Mouse (Mus musculus): ENCODE data around the gene Aaed1.
"Not testable (repeated sequence)": the region's sequence is repeated elsewhere in the genome, so short reads cannot be mapped to it uniquely, and the experiment has no call there.

Gene Aaed1

GRCm38 (mm10) chr13:64306078-64306477, 6.4 kb downstream of the Aaed1 start:
- no peak for DNase-seq

GRCm38 (mm10) chr13:64299069-64299468, 13.4 kb downstream of the Aaed1 start:
- DNase-seq, result no peak

GRCm38 (mm10) chr13:64286791-64287190, 25.7 kb downstream of the Aaed1 start:
- no peak for DNase-seq

GRCm38 (mm10) chr13:64286321-64286720, 26.2 kb downstream of the Aaed1 start:
- no peak for DNase-seq

GRCm38 (mm10) chr13:64284676-64285075, 27.8 kb downstream of the Aaed1 start:
- no peak for DNase-seq

GRCm38 (mm10) chr13:64280940-64281339, 31.6 kb downstream of the Aaed1 start:
- no peak for DNase-seq

GRCm38 (mm10) chr13:64275754-64276127, 36.8 kb downstream of the Aaed1 start:
- no peak for DNase-seq

GRCm38 (mm10) chr13:64274879-64275753, 37.4 kb downstream of the Aaed1 start, which contains the start of gene Cdc14b:
Gene Cdc14b, minus strand, starts transcription at chr13:64275290.
- DNase-seq, result peak; percentile 63

GRCm38 (mm10) chr13:64273891-64274844, 38.3 kb downstream of the Aaed1 start:
- peak; percentile 32 for DNase-seq

- DNase-seq, result no peak
Measured at GRCm38 (mm10) chr13:64273352-64273751, 39.2 kb downstream of the Aaed1 start.

- DNase-seq, result no peak
Measured at GRCm38 (mm10) chr13:64268384-64268783, 44.1 kb downstream of the Aaed1 start.

- DNase-seq, result no peak
Measured at GRCm38 (mm10) chr13:64267151-64267550, 45.4 kb downstream of the Aaed1 start.

- no peak for DNase-seq
Measured at GRCm38 (mm10) chr13:64264586-64264985, 47.9 kb downstream of the Aaed1 start.

- DNase-seq, result no peak
Measured at GRCm38 (mm10) chr13:64259903-64260302, 52.6 kb downstream of the Aaed1 start.

- DNase-seq, result no peak
Measured at GRCm38 (mm10) chr13:64258516-64258821, 54.0 kb downstream of the Aaed1 start.

- peak; percentile 68 for DNase-seq
Measured at GRCm38 (mm10) chr13:64257814-64258515, 54.5 kb downstream of the Aaed1 start.

GRCm38 (mm10) chr13:64257010-64257813, 55.3 kb downstream of the Aaed1 start:
- no peak for DNase-seq

- DNase-seq, result not testable (repeated sequence)
Measured at GRCm38 (mm10) chr13:64254185-64254584, 58.3 kb downstream of the Aaed1 start.

- no peak for DNase-seq
Measured at GRCm38 (mm10) chr13:64253697-64254096, 58.8 kb downstream of the Aaed1 start.

GRCm38 (mm10) chr13:64252147-64252546, 60.4 kb downstream of the Aaed1 start:
- DNase-seq, result no peak

GRCm38 (mm10) chr13:64250363-64250762, 62.1 kb downstream of the Aaed1 start:
- DNase-seq, result no peak
